Mouse (Mus musculus) urinary bladder, postnatal 4 days (tissue): ENCODE measurements at regions not wholly inside any gene's neighbourhood (a gene's known extent, or its start where the extent isn't known, plus 50 kb on each side); places are given as distances from the start of the nearest gene placed in this dataset.

ENCODE experiments used
- DNase-seq, 2 experiments: peaks; one replicate each; pipeline ENCODE4 v3.0.0; 2021 to 2022; ENCODE audit warnings: low spot score in 2 of 2

GRCm38 (mm10) chr14:25401104-25401963 is 57.7 kb upstream of the Zmiz1 start:
- DNase-seq: no peak

- no peak for DNase-seq
Observed at GRCm38 (mm10) chr14:25402409-25402808, 56.6 kb upstream of the Zmiz1 start.

GRCm38 (mm10) chr14:25405191-25405590 is 53.8 kb upstream of the Zmiz1 start:
- DNase-seq: no peak

- DNase-seq: no peak
Observed at GRCm38 (mm10) chr14:25406059-25406458, 52.9 kb upstream of the Zmiz1 start.

GRCm38 (mm10) chr14:25406613-25407012 is 52.4 kb upstream of the Zmiz1 start:
- no peak for DNase-seq

- no peak for DNase-seq
Observed at GRCm38 (mm10) chr14:25407111-25407510, 51.9 kb upstream of the Zmiz1 start.
